Mouse (Mus musculus) spleen, adult 2 months (tissue): ENCODE results near the gene Gm4559. TPM values are rescaled to one million over a fixed set of nuclear protein-coding genes. Genes with fewer than 3 reads are reported as not detected.
A peak's percentile ranks its signal among the peaks of the same experiment; 100 is the strongest.
"Not testable (repeated sequence)": the region's sequence is repeated elsewhere in the genome, so short reads cannot be mapped to it uniquely, and the experiment has no call there.

Experiments used
- DNase-seq, 2 experiments: peaks; one replicate each; pipeline versions ENCODE4 v3.0.0 to v3.0.0-alpha.2; 2012 to 2021; ENCODE audit warnings: low spot score in 2 of 2, low read depth in 1 of 2
- H3K27ac ChIP-seq: fragments of 200-500 bp; 2 replicates; pipeline ENCODE4 v1.5.1; 2012; ENCODE audit warnings: low read length, inconsistent platforms; ENCODE audit not compliant: insufficient read depth
- H3K27me3 ChIP-seq: fragments of 200-500 bp; 2 replicates; pipeline ENCODE4 v1.6.1; 2012; ENCODE audit warnings: mild to moderate bottlenecking, moderate library complexity, low read length, inconsistent platforms; ENCODE audit not compliant: control insufficient read depth, insufficient read depth
- H3K36me3 ChIP-seq: fragments of 200-500 bp; 2 replicates; pipeline ENCODE4 v1.6.1; 2012; ENCODE audit warnings: mild to moderate bottlenecking, low read length, inconsistent platforms; ENCODE audit not compliant: control insufficient read depth, insufficient read depth
- H3K4me1 ChIP-seq: fragments of 200-500 bp; 2 replicates; pipeline ENCODE4 v1.6.1; 2011; ENCODE audit warnings: inconsistent platforms; ENCODE audit not compliant: control insufficient read depth, insufficient read depth, insufficient read length
- H3K4me3 ChIP-seq: fragments of 200-500 bp; 2 replicates; pipeline ENCODE4 v1.5.1; 2011; ENCODE audit warnings: mild to moderate bottlenecking, inconsistent platforms; ENCODE audit not compliant: insufficient read depth, insufficient read length; ENCODE audit errors: extremely low read depth
- CTCF ChIP-seq: fragments of 200-500 bp; IDR thresholded peaks from 2 replicates; pipeline ENCODE4 v1.5.1; 2011; ENCODE audit warnings: mild to moderate bottlenecking, inconsistent platforms; ENCODE audit not compliant: insufficient read depth, insufficient read length, insufficient replicate concordance; ENCODE audit errors: extremely low read depth
- POLR2A ChIP-seq: fragments of 200-500 bp; IDR thresholded peaks from 2 replicates; pipeline ENCODE4 v1.6.1; 2011; ENCODE audit warnings: low read depth, low read length, inconsistent platforms
- WGBS: fragments of 180-500 bp; shearing (Covaris S2); methylation state at CpG from one replicate; pipeline ENCODE4 v1.1.7; 2018; 5-methylcytosine and 5-hydroxymethylcytosine counted together
- polyA plus RNA-seq: library from polyadenylated mRNA; depleted of rRNA; stranded (reverse); fragments of >200 nt; gene quantifications from 2 replicates; pipeline ENCODE4 v1.2.3, GENCODE M21; 2012

The Gm4559 gene
- polyA plus RNA-seq, 1 experiment = not detected

GRCm38 (mm10) chr7:142293851-142294250 lies 19.7 kb upstream of the Gm4559 start:
- H3K36me3 ChIP-seq, H3K4me1 ChIP-seq, H3K27me3 ChIP-seq, H3K27ac ChIP-seq, H3K4me3 ChIP-seq: not testable (repeated sequence)
- peak in 1 of 2 experiments; percentile 19 for DNase-seq
- peak; percentile 40; the same call in 1 of the 2 replicates for TF ChIP-seq CTCF
- 2% methylated on average over 2 of the region's 2 CpGs for WGBS

DNA sequence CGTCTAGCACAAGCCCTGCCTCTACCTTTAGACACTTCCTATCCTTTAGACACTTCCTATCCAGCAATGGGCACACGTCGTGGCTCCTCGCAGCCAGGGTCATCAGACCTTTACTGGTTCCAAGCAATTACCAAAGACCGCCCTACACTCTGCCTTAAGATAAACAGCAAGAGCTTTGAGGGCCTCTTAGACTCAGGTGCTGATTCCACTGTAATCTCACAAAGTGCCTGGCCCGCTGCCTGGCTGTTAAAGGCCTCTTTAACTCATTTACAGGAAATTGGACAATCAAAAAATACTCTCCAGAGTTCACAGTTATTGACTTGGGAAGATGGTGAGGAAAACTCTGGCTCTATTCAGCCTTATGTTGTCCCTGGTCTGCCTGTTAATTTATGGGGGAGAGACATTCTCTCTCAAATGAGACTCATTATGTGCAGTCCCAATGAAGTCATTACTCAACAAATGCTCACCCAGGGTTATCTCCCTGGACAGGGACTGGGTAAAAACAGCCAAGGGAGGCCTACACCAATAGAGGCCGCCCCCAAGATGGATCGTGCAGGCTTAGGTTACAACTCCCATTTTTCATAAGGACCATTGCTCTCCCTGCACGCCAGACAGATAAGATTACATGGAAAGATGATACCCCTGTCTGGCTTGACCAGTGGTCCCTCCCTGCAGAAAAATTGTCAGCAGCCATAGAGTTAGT lies 11.9 kb upstream of the Gm4559 start:
- 85% methylated on average over 9 of the region's 9 CpGs for WGBS
- H3K27ac ChIP-seq, H3K4me1 ChIP-seq, H3K27me3 ChIP-seq, H3K36me3 ChIP-seq, DNase-seq, H3K4me3 ChIP-seq: not testable (repeated sequence)

DNA sequence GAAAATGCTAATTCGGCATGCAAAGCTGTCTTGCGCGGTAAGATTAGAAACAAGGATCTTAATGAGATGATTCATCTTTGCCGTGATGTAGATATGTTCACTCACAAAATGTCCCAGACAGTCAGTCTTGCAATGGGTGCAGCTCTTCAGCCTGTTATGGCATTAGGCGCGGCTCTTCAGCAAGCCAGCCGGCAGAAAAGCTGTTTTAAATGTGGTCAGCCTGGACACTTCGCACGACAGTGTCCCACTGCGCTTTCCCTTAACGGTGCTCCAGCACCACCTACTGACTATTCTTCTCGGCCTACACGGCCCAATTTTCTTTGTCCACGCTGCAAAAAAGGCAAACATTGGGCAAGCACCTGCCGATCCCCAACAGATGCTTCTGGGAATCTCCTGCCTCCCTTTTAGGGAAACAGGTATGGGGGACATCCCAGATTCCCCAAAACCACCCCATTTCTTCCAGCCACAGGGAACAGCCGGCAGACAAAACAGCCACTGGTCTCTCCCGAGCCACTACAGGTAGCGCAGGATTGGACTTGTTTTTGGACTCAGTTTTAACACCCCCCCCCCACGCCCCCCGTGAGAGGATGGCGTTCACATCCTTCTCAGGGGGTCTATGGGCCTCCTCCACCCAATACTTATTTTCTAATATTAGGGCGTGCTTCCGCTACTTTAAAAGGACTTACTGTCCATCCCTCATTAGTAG lies 11.1 kb upstream of the Gm4559 start:
- Histone ChIP-seq H3K27me3 (0 out of 2 replicates have a peak, but pooled peaks cover 2% of the 10 kb centered on the region), H3K4me1 (no peaks in the 10 kb centered on the region), H3K4me3 (no peak overlapping the region), H3K36me3 (no peaks in the 10 kb centered on the region), H3K27ac (no peak overlapping the region)
- TF ChIP-seq CTCF = no peak
- no peak for TF ChIP-seq POLR2A
- 28% methylated on average over 23 of the region's 23 CpGs for WGBS
- DNase-seq = no peak

DNA sequence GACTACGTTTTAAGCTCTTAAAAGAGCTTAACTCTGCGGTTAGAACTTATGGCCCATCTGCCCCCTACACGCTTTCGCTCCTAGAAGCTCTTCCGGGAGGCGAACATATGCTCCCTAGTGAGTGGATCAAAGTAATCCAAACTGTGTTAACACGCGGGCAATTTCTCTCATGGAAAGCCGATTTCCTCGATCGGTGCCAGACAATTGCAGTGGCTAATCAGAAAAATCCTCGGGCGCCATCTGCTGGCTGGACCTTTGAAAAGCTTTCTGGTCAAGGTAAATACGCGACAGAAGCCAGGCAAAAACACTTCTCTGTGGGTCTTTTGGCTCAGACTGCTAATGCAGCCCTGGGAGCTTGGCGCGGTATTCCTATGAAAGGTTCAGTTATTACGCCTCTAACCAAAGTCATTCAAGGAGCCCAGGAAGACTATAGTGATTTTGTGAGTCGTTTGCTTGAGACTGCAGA lies 10.5 kb upstream of the Gm4559 start:
- TF ChIP-seq POLR2A (no peak), CTCF (peak; percentile 67; the same call in 1 of the 2 replicates)
- no peaks in the 10 kb centered on the region for H3K4me1 ChIP-seq
- peak overlapping the region; percentile 14; the same call in 1 of the 2 replicates for H3K27ac ChIP-seq
- peak overlapping the region; percentile 61 for H3K4me3 ChIP-seq
- DNase-seq = peak; percentile 71 to 82
- no peaks in the 10 kb centered on the region for H3K36me3 ChIP-seq
- under 1% methylated on average over 19 of the region's 19 CpGs for WGBS
- H3K27me3 ChIP-seq = 0 out of 2 replicates have a peak, but pooled peaks cover 2% of the 10 kb centered on the region

- H3K27ac ChIP-seq = peak overlapping the region; percentile 14
- TF ChIP-seq POLR2A = no peak
- no peak for TF ChIP-seq CTCF
- DNase-seq = peak; percentile 30 to 37
Observed at GRCm38 (mm10) chr7:142284023-142284591, 9.9 kb upstream of the Gm4559 start.

DNA sequence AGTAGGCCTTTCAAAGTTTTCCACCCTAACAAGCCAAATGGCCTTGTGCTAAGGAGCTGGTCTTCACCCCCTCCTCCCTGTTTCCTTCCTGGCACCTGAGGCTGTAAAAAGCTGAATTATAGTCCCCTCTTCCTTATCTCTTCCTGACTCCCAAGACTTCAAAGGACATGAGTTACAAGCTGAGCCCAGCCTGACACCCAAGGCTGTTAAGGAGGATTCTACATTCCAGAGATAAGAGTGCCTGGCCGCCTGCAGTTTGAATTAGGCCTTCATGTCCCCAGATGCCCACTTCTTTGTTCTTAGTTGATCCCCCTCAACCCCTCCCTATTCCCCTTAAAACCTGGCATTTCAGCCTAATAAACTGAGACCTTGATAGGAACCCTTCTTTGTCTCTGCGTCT lies 8.7 kb upstream of the Gm4559 start:
- H3K36me3 ChIP-seq, H3K27ac ChIP-seq, H3K27me3 ChIP-seq, H3K4me1 ChIP-seq, DNase-seq, H3K4me3 ChIP-seq: not testable (repeated sequence)
- WGBS = 87% methylated on average over 2 of the region's 2 CpGs

More at GRCm38 (mm10) chr7:142284023-142284591, 9.9 kb upstream of the Gm4559 start:
- WGBS = under 1% methylated on average over 38 of the region's 38 CpGs
- H3K4me1 ChIP-seq = no peaks in the 10 kb centered on the region
- H3K4me3 ChIP-seq = peak overlapping the region; percentile 61
- H3K36me3 ChIP-seq = no peaks in the 10 kb centered on the region
- H3K27me3 ChIP-seq = 0 out of 2 replicates have a peak, but pooled peaks cover 2% of the 10 kb centered on the region

DNA sequence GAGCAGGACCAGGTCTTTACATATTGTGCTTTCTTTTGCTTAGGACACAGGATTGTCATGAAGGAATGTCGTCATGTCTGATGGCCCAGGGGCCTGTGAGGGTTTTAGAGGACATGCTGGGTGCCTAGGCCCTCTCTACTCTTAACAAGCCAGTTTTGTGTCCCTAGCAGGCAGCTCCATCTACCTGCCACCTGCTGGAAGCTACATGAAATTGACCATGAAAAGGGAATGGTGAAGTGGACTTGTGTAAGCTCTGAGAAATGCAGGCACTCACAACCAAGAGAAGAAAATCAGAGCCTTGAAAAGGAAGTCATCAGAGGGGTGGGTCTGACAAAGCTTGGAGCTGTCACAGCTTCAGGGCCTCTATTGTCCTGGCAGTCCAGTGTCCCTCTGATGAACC lies 5.1 kb upstream of the Gm4559 start:
- WGBS = 90% methylated on average over 1 of the region's 1 CpGs
- H3K27ac ChIP-seq, H3K4me1 ChIP-seq, DNase-seq, H3K4me3 ChIP-seq, H3K36me3 ChIP-seq, H3K27me3 ChIP-seq: not testable (repeated sequence)
